Mouse (Mus musculus) adrenal gland, postnatal 4 days (tissue): Measurements from ENCODE around the gene Zfp958. TPM values are rescaled to one million over a fixed set of nuclear protein-coding genes. Genes with fewer than 3 reads are reported as not detected.

Experiments used
- total RNA-seq, 2 experiments: library from RNA; stranded (reverse); gene quantifications; 2 replicates each; pipeline ENCODE4 v1.2.3; 2021

The Zfp958 gene
- total RNA-seq, 2 experiments from 2014 or later = 19.9 to 21.6 TPM

Other genes starting within 250 kb of the Zfp958 start
- 10 to 100 TPM; 22.6 to 25.7 TPM for gene Cers4, start 120.1 kb upstream of the Zfp958 start, total RNA-seq
- gene Shcbp1, start 166.4 kb downstream of the Zfp958 start, total RNA-seq = 10 to 100 TPM; 11.1 to 13.2 TPM